Mouse (Mus musculus) frontal cortex, postnatal 25 days (tissue): ENCODE measurements around the gene Pms1.
"Not testable (repeated sequence)": the region's sequence is repeated elsewhere in the genome, so short reads cannot be mapped to it uniquely, and the experiment has no call there.

ENCODE experiments used
- DNase-seq, 2 experiments: peaks; one replicate each; pipeline ENCODE4 v3.0.0; 2022; ENCODE audit warnings: low spot score in 2 of 2

Gene Pms1

GRCm38 (mm10) chr1:53296581-53297383, at the start of gene Pms1, which contains the start of the genes Ormdl1 and Gm28778:
Gene Pms1 (minus strand): TSS chr1:53297018.
Gene Ormdl1 (plus strand): TSS chr1:53297095.
Gene Gm28778 (plus strand): TSS chr1:53297111.
- DNase-seq: peak; percentile 92 to 93

GRCm38 (mm10) chr1:53341071-53341470, 44.3 kb upstream of the Pms1 start:
- no peak for DNase-seq

GRCm38 (mm10) chr1:53337403-53337802, 40.6 kb upstream of the Pms1 start:
- DNase-seq: not testable (repeated sequence)

- no peak for DNase-seq
Observed at GRCm38 (mm10) chr1:53335465-53335864, 38.6 kb upstream of the Pms1 start.

- not testable (repeated sequence) for DNase-seq
Observed at GRCm38 (mm10) chr1:53333527-53333926, 36.7 kb upstream of the Pms1 start.

- no peak for DNase-seq
Observed at GRCm38 (mm10) chr1:53324827-53325494, 28.1 kb upstream of the Pms1 start.

GRCm38 (mm10) chr1:53324277-53324676, 27.5 kb upstream of the Pms1 start:
- no peak for DNase-seq

GRCm38 (mm10) chr1:53323254-53323653, 26.4 kb upstream of the Pms1 start:
- no peak for DNase-seq

- no peak for DNase-seq
Observed at GRCm38 (mm10) chr1:53321662-53322344, 25.0 kb upstream of the Pms1 start.

- DNase-seq: peak; percentile 72 to 75
Observed at GRCm38 (mm10) chr1:53312989-53313967, 16.5 kb upstream of the Pms1 start, which contains the start of gene Osgepl1. Gene Osgepl1 (plus strand): TSS chr1:53313624.

- DNase-seq: no peak
Observed at GRCm38 (mm10) chr1:53300506-53300905, 3.7 kb upstream of the Pms1 start.

- DNase-seq: no peak
Observed at GRCm38 (mm10) chr1:53291197-53291596, 5.6 kb downstream of the Pms1 start.

GRCm38 (mm10) chr1:53272646-53273045, 24.2 kb downstream of the Pms1 start:
- peak; percentile 5 to 11 for DNase-seq

- DNase-seq: no peak
Observed at GRCm38 (mm10) chr1:53269901-53270300, 26.9 kb downstream of the Pms1 start.

- not testable (repeated sequence) for DNase-seq
Observed at GRCm38 (mm10) chr1:53264958-53265612, 31.7 kb downstream of the Pms1 start.

GRCm38 (mm10) chr1:53226063-53226462, 70.8 kb downstream of the Pms1 start:
- DNase-seq: no peak

GRCm38 (mm10) chr1:53225616-53226015, 71.2 kb downstream of the Pms1 start:
- DNase-seq: no peak

- no peak for DNase-seq
Observed at GRCm38 (mm10) chr1:53224775-53225174, 72.0 kb downstream of the Pms1 start.

- no peak for DNase-seq
Observed at GRCm38 (mm10) chr1:53210136-53210535, 86.7 kb downstream of the Pms1 start.

GRCm38 (mm10) chr1:53203902-53204301, 92.9 kb downstream of the Pms1 start:
- DNase-seq: no peak
